Comparison of ENCODE assay signal across 8 mouse cellular contexts in genomic region chr9:66919981-66920380, GRCm38 (mm10). TPM values are rescaled to one million over a fixed set of nuclear protein-coding genes. Genes with fewer than 3 reads are reported as not detected.
DNase-seq lines count a peak whose midpoint lies in the region; ATAC-seq lines count a peak whose summit lies in the region.

No protein-coding gene starts in this region.

- no peaks in the 10 kb centered on the region for H3K36me3 ChIP-seq in embryonic facial prominence, embryonic 11.5 days (replicated peaks; ENCODE audit: control insufficient read depth, insufficient read depth, low read depth, low read length)
- H3K36me3 ChIP-seq in heart, embryonic 14.5 days (ENCODE audit: control insufficient read depth, insufficient read depth, low read length) = no peaks in the 10 kb centered on the region
- H3K36me3 ChIP-seq in liver, embryonic 12.5 days = peaks cover 12% of the 10 kb centered on the region
- H3K36me3 ChIP-seq in stomach, embryonic 14.5 days (ENCODE audit: control insufficient read depth, insufficient read depth, low read length) = no peaks in the 10 kb centered on the region

- peak; percentile 60 for ATAC-seq in embryonic facial prominence, embryonic 11.5 days (replicated peaks; ENCODE audit: insufficient number of reproducible peaks, low FRiP score, low TSS enrichment, low read depth)
- no peak for ATAC-seq in heart, embryonic 14.5 days (ENCODE audit: insufficient number of reproducible peaks, insufficient read depth, low FRiP score, low read depth)
- no peak; the same call in 1 of the 2 replicates for ATAC-seq in liver, embryonic 12.5 days
- peak; percentile 24; the same call in 1 of the 2 replicates for ATAC-seq in stomach, embryonic 14.5 days (ENCODE audit: insufficient number of reproducible peaks, insufficient read depth, low FRiP score, low read depth)

- intact Hi-C loops in left cerebral cortex, postnatal 4 days (cut with DNase I) = loop anchor here (10.0 kb wide), 1 partner anchor 55 kb away; no protein-coding TSS in a partner anchor
- intact Hi-C loops in left cerebral cortex, postnatal 36 days (cut with DNase I) = no loop called here

- H3K27me3 ChIP-seq in embryonic facial prominence, embryonic 11.5 days (ENCODE audit: control insufficient read depth, insufficient read depth, low read length) = no peaks in the 10 kb centered on the region
- H3K27me3 ChIP-seq in heart, embryonic 14.5 days (ENCODE audit: control insufficient read depth, insufficient read depth, low read length) = no peaks in the 10 kb centered on the region
- no peaks in the 10 kb centered on the region for H3K27me3 ChIP-seq in liver, embryonic 12.5 days (replicated peaks)
- no peaks in the 10 kb centered on the region for H3K27me3 ChIP-seq in stomach, embryonic 14.5 days (ENCODE audit: control insufficient read depth, insufficient read depth, low read length)

- H3K27ac ChIP-seq in embryonic facial prominence, embryonic 11.5 days (replicated peaks; ENCODE audit: low read depth, low read length) = no peak overlapping the region
- peak overlapping the region; percentile 25 to 55; a peak in 2 of 4 replicates for H3K27ac ChIP-seq in heart, embryonic 14.5 days (replicated peaks in 1 of 2; ENCODE audit: control insufficient read depth in 1 of 2, insufficient read depth in 1 of 2, low read depth in 2 of 2, low read length in 2 of 2)
- peak overlapping the region; percentile 63 for H3K27ac ChIP-seq in liver, embryonic 12.5 days
- H3K27ac ChIP-seq in stomach, embryonic 14.5 days (ENCODE audit: low read length) = peak overlapping the region; percentile 66; the same call in 1 of the 2 replicates

- no peaks in the 10 kb centered on the region for H3K4me1 ChIP-seq in embryonic facial prominence, embryonic 11.5 days (ENCODE audit: control insufficient read depth, insufficient read depth, low read length)
- H3K4me1 ChIP-seq in heart, embryonic 14.5 days (ENCODE audit: control insufficient read depth in 2 of 2, insufficient read depth in 2 of 2, low read length in 2 of 2) = peaks cover 5 to 27% of the 10 kb centered on the region in 2 experiments
- peaks cover 53% of the 10 kb centered on the region for H3K4me1 ChIP-seq in liver, embryonic 12.5 days
- peaks cover 10% of the 10 kb centered on the region; the same call in 1 of the 2 replicates for H3K4me1 ChIP-seq in stomach, embryonic 14.5 days (ENCODE audit: control insufficient read depth, insufficient read depth, low read length)

- H3K4me2 ChIP-seq in embryonic facial prominence, embryonic 11.5 days (ENCODE audit: low read depth, low read length) = peak overlapping the region; percentile 40
- peak overlapping the region; percentile 89 for H3K4me2 ChIP-seq in heart, embryonic 14.5 days (ENCODE audit: low read length)
- H3K4me2 ChIP-seq in liver, embryonic 12.5 days = peak overlapping the region; percentile 96
- peak overlapping the region; percentile 60 for H3K4me2 ChIP-seq in stomach, embryonic 14.5 days (replicated peaks; ENCODE audit: low read depth, low read length)

- WGBS in embryonic facial prominence, embryonic 11.5 days = under 1% methylated on average over 10 of the region's 14 CpGs
- WGBS in heart, embryonic 14.5 days = under 1% methylated on average over 14 of the region's 14 CpGs
- under 1% methylated on average over 14 of the region's 14 CpGs for WGBS in liver, embryonic 12.5 days (ENCODE audit: insufficient replicate concordance)
- WGBS in stomach, embryonic 14.5 days = 1% methylated on average over 14 of the region's 14 CpGs

- peak overlapping the region; percentile 18 for H3K9ac ChIP-seq in embryonic facial prominence, embryonic 11.5 days (replicated peaks; ENCODE audit: low read length)
- H3K9ac ChIP-seq in heart, embryonic 14.5 days (ENCODE audit: low read length) = peak overlapping the region; percentile 67
- peak overlapping the region; percentile 99 for H3K9ac ChIP-seq in liver, embryonic 12.5 days
- no peak overlapping the region; the same call in 1 of the 2 replicates for H3K9ac ChIP-seq in stomach, embryonic 14.5 days (replicated peaks; ENCODE audit: low read depth, low read length)

- no peaks in the 10 kb centered on the region for H3K9me3 ChIP-seq in embryonic facial prominence, embryonic 11.5 days (replicated peaks; ENCODE audit: control insufficient read depth, low read length)
- H3K9me3 ChIP-seq in heart, embryonic 14.5 days (ENCODE audit: control insufficient read depth, low read length) = no peaks in the 10 kb centered on the region
- H3K9me3 ChIP-seq in liver, embryonic 12.5 days (replicated peaks) = peaks cover 3% of the 10 kb centered on the region
- H3K9me3 ChIP-seq in stomach, embryonic 14.5 days (ENCODE audit: control insufficient read depth, low read depth, low read length) = no peaks in the 10 kb centered on the region

- peak overlapping the region; percentile 85 for H3K4me3 ChIP-seq in embryonic facial prominence, embryonic 11.5 days (ENCODE audit: low read depth, low read length)
- peak overlapping the region; percentile 69 to 89 for H3K4me3 ChIP-seq in heart, embryonic 14.5 days (ENCODE audit: control insufficient read depth in 1 of 2, insufficient read depth in 1 of 2, low read depth in 1 of 2, low read length in 2 of 2)
- peak overlapping the region; percentile 96 for H3K4me3 ChIP-seq in liver, embryonic 12.5 days
- peak overlapping the region; percentile 77 for H3K4me3 ChIP-seq in stomach, embryonic 14.5 days (ENCODE audit: low read depth, low read length)

- DNase-seq in left cerebral cortex, postnatal 4 days = peak; percentile 6
- DNase-seq in left cerebral cortex, postnatal 36 days (ENCODE audit: low spot score in 2 of 2) = no peak
- peak; percentile 51 for DNase-seq in embryonic facial prominence, embryonic 11.5 days (ENCODE audit: low spot score)
- DNase-seq in frontal cortex, postnatal 25 days (ENCODE audit: low spot score in 2 of 2) = no peak
- no peak for DNase-seq in urinary bladder, postnatal 25 days (ENCODE audit: low spot score)

RNA-seq across cellular contexts. Expression of gene Rab8b, which starts 0.5 kb away (rescaled TPM):
- total RNA-seq in left cerebral cortex, postnatal 4 days (2021) = 10 to 100 TPM; 27.5 to 30.0 TPM
- total RNA-seq in left cerebral cortex, postnatal 36 days (2021) = 10 to 100 TPM; 25.2 to 31.7 TPM
- polyA plus RNA-seq in embryonic facial prominence, embryonic 11.5 days (2014; fragmentation: Nextera tagmentation; extraction: Ambion mirVana) = 17.9 and 18.8 TPM in 2 replicates
- polyA plus RNA-seq in heart, embryonic 14.5 days (2014; fragmentation: Nextera tagmentation; extraction: Ambion mirVana) = 16.7 and 18.9 TPM in 2 replicates
- polyA plus RNA-seq in liver, embryonic 12.5 days (2016; fragmentation: Nextera tagmentation; extraction: Ambion mirVana) = 39.4 and 42.2 TPM in 2 replicates
- 25.3 and 28.4 TPM in 2 replicates for polyA plus RNA-seq in stomach, embryonic 14.5 days (2014; fragmentation: Nextera tagmentation; extraction: Ambion mirVana)

RNA-seq across cellular contexts. Expression of gene Rps27l, which starts 25.9 kb away (rescaled TPM):
- total RNA-seq in left cerebral cortex, postnatal 4 days (2021) = 10 to 100 TPM; 59.1 to 67.5 TPM
- total RNA-seq in left cerebral cortex, postnatal 36 days (2021) = 10 to 100 TPM; 36.8 to 37.3 TPM
- 703 and 709 TPM in 2 replicates for polyA plus RNA-seq in embryonic facial prominence, embryonic 11.5 days (2014; fragmentation: Nextera tagmentation; extraction: Ambion mirVana)
- 515 and 527 TPM in 2 replicates for polyA plus RNA-seq in heart, embryonic 14.5 days (2014; fragmentation: Nextera tagmentation; extraction: Ambion mirVana)
- 702 and 744 TPM in 2 replicates for polyA plus RNA-seq in liver, embryonic 12.5 days (2016; fragmentation: Nextera tagmentation; extraction: Ambion mirVana)
- 688 and 708 TPM in 2 replicates for polyA plus RNA-seq in stomach, embryonic 14.5 days (2014; fragmentation: Nextera tagmentation; extraction: Ambion mirVana)

RNA-seq across cellular contexts. Expression of gene Lactb, which starts 55.3 kb away (rescaled TPM):
- total RNA-seq in left cerebral cortex, postnatal 4 days (2021) = 10 to 100 TPM; 15.9 to 19.4 TPM
- 10 to 100 TPM; 18.8 to 19.0 TPM for total RNA-seq in left cerebral cortex, postnatal 36 days (2021)
- polyA plus RNA-seq in embryonic facial prominence, embryonic 11.5 days (2014; fragmentation: Nextera tagmentation; extraction: Ambion mirVana) = 10.2 and 11.3 TPM in 2 replicates
- 8.5 and 8.7 TPM in 2 replicates for polyA plus RNA-seq in heart, embryonic 14.5 days (2014; fragmentation: Nextera tagmentation; extraction: Ambion mirVana)
- 8.9 and 9.4 TPM in 2 replicates for polyA plus RNA-seq in liver, embryonic 12.5 days (2016; fragmentation: Nextera tagmentation; extraction: Ambion mirVana)
- polyA plus RNA-seq in stomach, embryonic 14.5 days (2014; fragmentation: Nextera tagmentation; extraction: Ambion mirVana) = 11.7 and 12.4 TPM in 2 replicates

Comparison
In these comparisons a context has a peak if more than half of its experiments do, and no peak if none do; other contexts are left out.
1. DNase-seq: peak in left cerebral cortex, postnatal 4 days (single experiment) and embryonic facial prominence, embryonic 11.5 days (single experiment); none in left cerebral cortex, postnatal 36 days (0 of 2), frontal cortex, postnatal 25 days (0 of 2) and urinary bladder, postnatal 25 days (single experiment).
2. ATAC-seq: peak in embryonic facial prominence, embryonic 11.5 days (single experiment) and stomach, embryonic 14.5 days (single experiment); none in heart, embryonic 14.5 days (single experiment) and liver, embryonic 12.5 days (single experiment).
3. H3K4me2 ChIP-seq: peak in every context shown above with its lines; median percentile 96 in liver, embryonic 12.5 days; 89 in heart, embryonic 14.5 days; 60 in stomach, embryonic 14.5 days; 40 in embryonic facial prominence, embryonic 11.5 days.
4. Peak in every context shown above with its lines, with median percentiles within 50 percentile points of each other: H3K4me3 ChIP-seq.